Mouse (Mus musculus) heart, postnatal 14 days (tissue): ENCODE data around the gene Parg. TPM values are rescaled to one million over a fixed set of nuclear protein-coding genes. Genes with fewer than 3 reads are reported as not detected.
A peak's percentile ranks its signal among the peaks of the same experiment; 100 is the strongest.

ENCODE experiments used
- DNase-seq, 2 experiments: peaks; one replicate each; pipeline ENCODE4 v3.0.0; 2021 to 2022
- intact Hi-C: fragments of 180-260 bp; cut with DNase I; formaldehyde crosslinking; loops from one replicate; pipeline ENCODE4 v1.15.1; 2025
- long read RNA-seq, 2 experiments: library from polyadenylated mRNA; stranded (forward); transcript quantifications; one replicate each; pipeline ENCODE4 v2.0.0; 2021
- total RNA-seq, 2 experiments: library from RNA; stranded (reverse); gene quantifications; 2 replicates each; pipeline ENCODE4 v1.2.3; 2021

The Parg gene
- total RNA-seq = 10 to 100 TPM; 20.8 to 28.6 TPM
- long read RNA-seq, experiment 1, full-length matches to known transcripts = 29 of 40 reads
- long read RNA-seq, experiment 1, partial matches to known transcripts = 2 of 40 reads
- long read RNA-seq, experiment 1, other reads (novel, unspliced or antisense) = 9 of 40 reads
- long read RNA-seq, experiment 2, full-length matches to known transcripts = 29 of 41 reads
- long read RNA-seq, experiment 2, partial matches to known transcripts = 2 of 41 reads
- long read RNA-seq, experiment 2, other reads (novel, unspliced or antisense) = 10 of 41 reads

GRCm38 (mm10) chr14:32201791-32202451, at the start of gene Parg, which contains the start of gene Timm23:
Gene Parg (plus strand): TSS chr14:32201949.
Gene Timm23 (minus strand): TSS chr14:32201898.
- intact Hi-C loops = no loop called here
- peak; percentile 87 to 91 for DNase-seq

GRCm38 (mm10) chr14:32152243-32152965, 49.3 kb upstream of the Parg start:
- intact Hi-C loops = no loop called here
- DNase-seq = no peak

- DNase-seq = no peak
- intact Hi-C loops = no loop called here
These were observed 48.6 kb upstream of the Parg start for GRCm38 (mm10) chr14:32153156-32153555.

- intact Hi-C loops = no loop called here
- no peak for DNase-seq
These were observed 47.0 kb upstream of the Parg start for GRCm38 (mm10) chr14:32154758-32155157.

GRCm38 (mm10) chr14:32159150-32159670, 42.5 kb upstream of the Parg start:
- no peak for DNase-seq
- intact Hi-C loops = no loop called here

- intact Hi-C loops = loop anchor here (5.0 kb wide), 1 partner anchor 38 kb away; no protein-coding TSS in a partner anchor
- peak; percentile 97 to 99 for DNase-seq
These were observed 42.0 kb upstream of the Parg start, which contains the start of gene Ncoa4 for GRCm38 (mm10) chr14:32159690-32160246. Gene Ncoa4 (plus strand): TSS chr14:32159865.

GRCm38 (mm10) chr14:32160563-32160962, 41.2 kb upstream of the Parg start:
- DNase-seq = no peak
- intact Hi-C loops = loop anchor here (5.0 kb wide), 1 partner anchor 37 kb away; no protein-coding TSS in a partner anchor

GRCm38 (mm10) chr14:32161090-32161885, 40.5 kb upstream of the Parg start:
- no peak for DNase-seq
- intact Hi-C loops = loop anchor here (5.0 kb wide), 1 partner anchor 36 kb away; no protein-coding TSS in a partner anchor

- DNase-seq = no peak
- intact Hi-C loops = loop anchor here (5.0 kb wide), 1 partner anchor 35 kb away; no protein-coding TSS in a partner anchor
These were observed 39.5 kb upstream of the Parg start for GRCm38 (mm10) chr14:32162231-32162630.

GRCm38 (mm10) chr14:32163203-32163888, 38.4 kb upstream of the Parg start:
- intact Hi-C loops = loop anchor here (5.0 kb wide), 1 partner anchor 34 kb away; no protein-coding TSS in a partner anchor
- no peak for DNase-seq

GRCm38 (mm10) chr14:32164173-32165051, 37.3 kb upstream of the Parg start:
- DNase-seq = no peak
- intact Hi-C loops = loop anchor here (5.0 kb wide), 1 partner anchor 33 kb away; no protein-coding TSS in a partner anchor

- intact Hi-C loops = no loop called here
- peak; percentile 67 to 71 for DNase-seq
These were observed 36.3 kb upstream of the Parg start for GRCm38 (mm10) chr14:32165278-32166061.

- intact Hi-C loops = no loop called here
- no peak for DNase-seq
These were observed 35.7 kb upstream of the Parg start for GRCm38 (mm10) chr14:32166062-32166441.

GRCm38 (mm10) chr14:32166840-32167239, 34.9 kb upstream of the Parg start:
- DNase-seq = no peak
- intact Hi-C loops = no loop called here

GRCm38 (mm10) chr14:32167326-32167725, 34.4 kb upstream of the Parg start:
- DNase-seq = no peak
- intact Hi-C loops = no loop called here

- DNase-seq = peak in 1 of 2 experiments; percentile 12
- intact Hi-C loops = no loop called here
These were observed 33.0 kb upstream of the Parg start for GRCm38 (mm10) chr14:32168653-32169231.

- intact Hi-C loops = no loop called here
- DNase-seq = no peak
These were observed 31.6 kb upstream of the Parg start for GRCm38 (mm10) chr14:32170137-32170536.
